ENCODE assay signal across 7 mouse cellular contexts in the genomic region with DNA sequence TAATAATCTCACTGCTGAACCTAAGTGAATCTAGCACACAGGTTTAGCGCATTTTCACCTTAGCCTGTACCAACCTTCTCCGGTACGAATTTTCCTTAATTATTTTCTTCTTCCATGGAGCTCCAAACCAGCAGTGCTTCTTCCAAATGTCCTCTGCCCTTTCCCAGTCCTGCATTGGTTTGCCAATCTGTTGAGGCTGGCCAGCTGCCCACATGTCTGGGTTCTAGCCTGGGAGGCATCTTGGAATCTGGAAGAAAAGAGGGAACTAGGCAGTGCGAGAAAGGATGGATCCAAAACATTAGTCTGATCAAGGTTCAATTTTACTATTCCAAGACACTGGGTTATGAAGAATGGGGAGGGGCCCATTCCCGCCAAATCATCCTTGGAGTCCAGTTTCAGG.
DNase-seq lines count a peak whose midpoint lies in the region.

No protein-coding gene starts in this region.

- DNase-seq in cerebellum, adult 11 months, result peak; percentile 2
- DNase-seq in cerebellum, adult 18-20 months, result peak; percentile 29 to 36
- peak; percentile 15 for DNase-seq in cerebellum, adult 8-10 months
- peak; percentile 14 for DNase-seq in cerebellum, adult 9-11 months
- peak; percentile 68 to 76 for DNase-seq in cerebellum, postnatal 14 days
- DNase-seq in cerebellum, postnatal 36 days, result peak; percentile 44
- DNase-seq in right cerebral cortex, postnatal 4 days, result peak; percentile 3

Comparison
In these comparisons a context has a peak if more than half of its experiments do, and no peak if none do; other contexts are left out.
1. Peak in every context shown above with its lines: DNase-seq.
2. DNase-seq: peak in every context shown above with its lines; median percentile 72 in cerebellum, postnatal 14 days; 44 in cerebellum, postnatal 36 days; 32 in cerebellum, adult 18-20 months; 15 in cerebellum, adult 8-10 months; 14 in cerebellum, adult 9-11 months; 3 in right cerebral cortex, postnatal 4 days; 2 in cerebellum, adult 11 months.